Mouse (Mus musculus): Measurements from ENCODE around the gene B230307C23Rik.
"Not testable (repeated sequence)": the region's sequence is repeated elsewhere in the genome, so short reads cannot be mapped to it uniquely, and the experiment has no call there.

B230307C23Rik gene

DNA sequence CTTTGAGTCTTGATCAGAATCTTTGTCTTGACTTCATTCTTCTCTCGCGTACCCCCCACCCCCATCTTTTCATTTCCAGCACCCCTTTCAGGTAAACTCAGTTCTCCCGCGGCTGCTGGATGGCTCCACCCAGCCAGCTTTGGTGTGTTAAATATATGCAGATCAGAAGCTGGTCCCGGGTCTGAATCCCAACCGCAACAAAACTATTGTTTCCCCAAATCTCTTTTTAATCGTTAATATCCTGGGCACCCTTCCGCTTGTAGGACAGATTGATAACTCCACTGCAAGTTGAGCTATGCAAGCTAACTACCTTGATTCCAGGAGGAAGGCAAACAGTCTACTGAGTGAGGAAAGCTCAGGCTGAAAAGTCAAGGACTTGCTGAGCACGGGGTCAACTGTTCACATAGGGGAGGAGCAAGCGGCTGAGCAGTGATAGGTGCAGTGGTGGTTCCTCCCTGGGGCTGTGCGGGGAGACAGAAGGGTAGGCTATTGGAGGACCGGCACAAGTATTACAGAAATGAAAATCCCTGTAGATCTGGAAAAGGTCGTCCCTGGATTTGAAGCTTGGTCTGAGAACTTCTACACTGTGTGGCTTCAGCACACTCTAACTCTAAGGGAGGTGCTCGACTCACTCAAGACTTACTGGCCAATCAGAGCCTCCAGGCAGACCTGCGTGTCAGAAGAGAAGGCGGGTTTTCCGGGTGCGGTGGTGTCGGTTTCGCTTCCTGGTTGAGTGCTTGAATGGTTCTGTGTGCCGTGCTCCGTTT, at the start of gene B230307C23Rik:
TSS of gene B230307C23Rik (plus strand) at position 700 of the 767 bp plus-strand sequence.
- peak; percentile 77 to 87 for DNase-seq

DNA sequence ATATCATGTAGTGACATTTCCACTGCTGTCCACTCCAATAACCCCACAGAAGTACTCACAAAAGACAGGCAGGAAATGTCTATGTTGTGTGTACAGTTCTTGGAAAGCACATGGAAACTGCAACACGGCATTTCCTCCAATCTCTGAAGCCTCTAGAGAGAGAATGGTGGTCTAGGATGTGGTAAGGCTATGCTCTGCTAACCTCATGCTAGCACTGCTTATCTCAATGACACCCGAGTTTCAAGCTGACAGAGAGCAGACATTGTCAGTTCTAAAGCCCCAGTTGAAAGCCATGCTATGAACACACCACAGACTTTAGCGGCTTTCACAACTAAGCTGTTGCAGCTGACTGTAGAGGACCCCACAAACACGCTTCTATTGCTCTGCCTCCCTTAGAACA, 48.3 kb upstream of the B230307C23Rik start:
- no peak for DNase-seq

- DNase-seq = no peak
Measured at GRCm38 (mm10) chr16:97950061-97950460, 47.1 kb upstream of the B230307C23Rik start.

GRCm38 (mm10) chr16:97952371-97952770, 44.7 kb upstream of the B230307C23Rik start:
- no peak for DNase-seq

- no peak for DNase-seq
Measured at GRCm38 (mm10) chr16:97952801-97953200, 44.3 kb upstream of the B230307C23Rik start.

DNA sequence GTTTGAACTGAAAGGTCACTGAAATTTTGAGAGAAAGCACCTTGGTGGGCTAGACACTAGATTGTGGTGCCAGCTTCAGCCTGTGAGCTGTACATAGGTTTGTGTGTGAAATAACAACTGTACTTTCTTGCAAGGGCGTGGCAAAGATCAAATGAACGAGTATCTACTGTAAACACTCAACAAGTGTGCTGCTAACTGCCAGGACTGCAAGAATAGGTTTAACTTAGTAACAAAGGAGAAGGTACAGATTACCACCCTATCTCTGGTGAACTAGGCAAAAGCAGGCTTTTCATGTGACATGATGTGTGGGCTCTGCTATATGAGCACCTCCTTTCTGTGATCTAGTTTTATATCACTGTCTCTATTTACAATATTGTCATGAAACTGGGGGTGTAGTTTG, 43.8 kb upstream of the B230307C23Rik start:
- no peak for DNase-seq

- DNase-seq = no peak
Measured at GRCm38 (mm10) chr16:97956011-97956410, 41.1 kb upstream of the B230307C23Rik start.

GRCm38 (mm10) chr16:97957626-97958025, 39.5 kb upstream of the B230307C23Rik start:
- DNase-seq = no peak

- no peak for DNase-seq
Measured at GRCm38 (mm10) chr16:97958401-97958973, 38.6 kb upstream of the B230307C23Rik start.

- DNase-seq = no peak
Measured at GRCm38 (mm10) chr16:97960348-97960747, 36.8 kb upstream of the B230307C23Rik start.

- DNase-seq = no peak
Measured at GRCm38 (mm10) chr16:97961381-97962150, 35.5 kb upstream of the B230307C23Rik start.

DNA sequence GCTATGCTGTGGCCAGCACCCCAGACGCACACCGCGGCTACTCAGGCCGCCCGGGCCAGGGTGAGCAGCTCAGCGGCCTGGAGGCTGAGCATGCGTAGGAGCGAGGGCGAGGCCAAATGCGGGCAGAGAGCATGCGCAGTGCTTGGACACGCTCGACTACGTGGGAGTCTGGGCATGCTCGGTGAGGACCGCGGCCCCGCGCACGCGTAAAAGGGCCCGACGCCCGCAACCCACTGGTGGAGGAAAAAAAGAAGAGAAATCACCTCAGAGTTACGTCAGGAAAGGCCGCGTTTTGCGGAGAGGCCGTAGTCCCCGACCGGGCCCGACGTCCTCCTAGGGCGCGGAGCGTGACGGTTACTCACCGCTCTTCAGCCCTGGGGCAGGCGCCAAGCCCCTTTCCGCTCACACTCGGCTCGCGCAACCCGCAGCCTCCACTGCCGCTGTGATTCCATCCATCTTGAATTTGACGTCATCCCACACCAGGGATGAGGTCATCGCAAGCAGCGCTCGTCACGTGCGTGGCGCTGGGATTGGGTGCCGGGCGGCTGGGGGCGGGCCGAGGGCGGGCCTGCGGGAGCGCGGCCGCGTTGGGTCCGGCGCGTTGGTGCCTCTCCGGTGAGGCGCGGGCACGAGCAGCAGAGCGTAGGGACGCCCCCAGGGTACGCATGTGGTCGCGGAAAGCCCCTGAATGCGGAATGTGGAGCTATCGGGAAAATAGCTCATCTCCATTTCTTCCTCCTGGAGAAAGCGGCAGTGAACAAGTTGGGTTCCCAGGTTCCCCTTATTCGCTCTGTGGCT, 34.8 kb upstream of the B230307C23Rik start, which contains the start of the genes C2cd2 and Zbtb21:
TSS of gene C2cd2 (minus strand) at position 448 of the 798 bp plus-strand sequence.
TSS of gene Zbtb21 (minus strand) at position 472 of the 798 bp plus-strand sequence.
- DNase-seq = peak; percentile 97 to 98

DNA sequence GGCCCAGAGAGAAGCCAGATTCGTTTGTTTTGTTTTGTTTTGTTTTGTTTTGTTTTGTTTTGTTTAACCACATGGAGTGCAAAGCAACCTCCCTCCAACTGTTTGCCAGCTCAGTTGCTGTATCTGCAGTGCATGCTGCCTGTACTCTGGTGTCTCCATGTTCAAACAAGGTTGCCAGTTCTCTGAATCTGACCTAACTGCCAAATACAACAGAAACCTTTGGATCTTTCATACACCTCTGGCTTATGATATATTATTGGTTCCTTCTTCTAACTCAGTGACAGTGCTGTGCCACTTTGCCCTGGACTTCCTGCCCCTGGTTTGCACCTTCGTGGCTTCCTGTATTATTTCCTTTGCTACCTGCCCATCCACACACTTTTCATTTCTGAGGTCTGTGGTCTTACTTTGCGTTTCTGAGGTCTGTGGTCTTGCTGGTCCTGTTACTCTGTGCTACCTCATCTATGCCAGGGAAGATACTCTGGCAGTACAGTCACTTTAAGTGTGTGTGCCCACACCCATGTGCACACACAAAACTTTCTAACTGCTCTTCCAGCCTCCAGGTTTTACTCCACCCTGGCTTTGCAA, 33.1 kb upstream of the B230307C23Rik start:
- DNase-seq = no peak

GRCm38 (mm10) chr16:97977277-97977676, 19.8 kb upstream of the B230307C23Rik start:
- no peak for DNase-seq

GRCm38 (mm10) chr16:97977722-97978121, 19.4 kb upstream of the B230307C23Rik start:
- no peak for DNase-seq

GRCm38 (mm10) chr16:97981362-97981761, 15.8 kb upstream of the B230307C23Rik start:
- no peak for DNase-seq

DNA sequence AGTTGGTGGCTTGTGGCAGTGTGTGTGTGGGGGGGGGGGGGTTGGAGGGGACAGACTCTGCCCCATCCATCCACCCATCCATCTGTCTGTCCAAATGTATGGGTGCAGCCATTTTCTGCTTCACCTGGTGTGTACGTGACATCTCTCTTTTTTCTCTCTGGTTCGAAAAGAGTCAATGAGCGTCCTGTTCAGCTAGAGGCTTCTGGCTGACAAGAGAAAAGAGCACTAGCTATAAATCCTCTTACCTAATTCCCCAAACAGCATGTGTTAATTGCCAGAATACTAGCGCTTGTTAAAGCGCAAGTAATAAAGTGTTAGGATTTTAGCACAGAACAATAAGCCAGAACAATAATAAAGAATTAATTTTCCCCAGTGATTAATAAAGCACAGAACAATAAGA, 12.5 kb upstream of the B230307C23Rik start:
- DNase-seq = no peak

DNA sequence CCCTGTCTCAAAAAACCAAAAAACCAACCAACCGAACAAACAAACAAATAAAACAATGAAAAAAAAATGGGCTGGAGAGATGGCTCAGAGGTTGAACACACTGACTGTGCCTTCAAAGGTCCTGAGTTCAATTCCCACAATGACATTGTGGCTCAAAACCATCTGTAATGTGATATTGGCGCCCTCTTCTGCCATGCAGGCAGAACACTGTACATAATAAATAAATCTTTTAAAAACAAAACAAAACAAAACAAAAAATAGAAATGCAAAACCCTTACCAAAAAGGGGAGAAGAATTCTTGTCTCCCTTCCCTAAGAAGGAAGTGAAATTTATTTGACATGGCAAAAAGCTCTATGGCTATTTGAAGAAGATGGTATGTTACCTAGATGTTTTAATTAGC, 5.6 kb upstream of the B230307C23Rik start:
- DNase-seq = no peak

DNA sequence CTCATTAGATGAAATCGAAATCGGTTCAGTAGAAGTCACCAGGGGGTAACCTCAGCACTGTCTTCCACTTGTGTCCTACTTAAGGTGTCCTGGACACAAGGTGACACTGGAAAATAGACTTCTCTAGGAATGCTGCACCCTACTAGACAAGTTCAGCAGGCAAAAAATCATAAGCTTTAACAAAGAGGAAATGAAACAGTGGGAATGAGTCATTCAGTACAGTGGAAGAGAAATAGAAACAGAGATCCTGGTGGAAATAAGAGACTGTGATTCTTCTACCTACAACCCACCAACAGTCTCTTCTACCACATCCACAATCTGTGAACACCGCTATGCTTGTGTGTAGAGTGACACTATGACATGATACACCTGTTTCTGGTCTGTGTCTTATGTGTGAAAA, 4.6 kb upstream of the B230307C23Rik start:
- not testable (repeated sequence) for DNase-seq

GRCm38 (mm10) chr16:97995849-97996615, 1.1 kb upstream of the B230307C23Rik start:
- DNase-seq = no peak

DNA sequence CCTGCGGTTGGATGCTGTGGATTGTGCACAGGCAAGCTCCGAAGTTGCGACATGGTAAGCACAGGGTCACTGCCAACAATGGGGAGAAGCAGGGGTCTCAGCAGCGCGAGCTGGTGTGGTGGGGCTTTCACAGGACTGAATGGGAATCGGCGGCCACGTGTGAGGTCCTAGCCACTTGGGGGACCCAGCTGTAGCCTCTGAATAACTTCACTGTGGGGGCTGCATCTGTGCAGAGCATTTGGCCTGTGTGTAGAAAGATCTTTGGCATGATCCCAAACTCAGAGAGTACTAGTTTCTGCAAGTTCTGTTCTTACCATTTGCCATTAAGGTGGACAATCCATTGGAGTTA, 242 bp downstream of the B230307C23Rik start:
- not testable (repeated sequence) for DNase-seq

GRCm38 (mm10) chr16:98022081-98022480, 25.0 kb downstream of the B230307C23Rik start:
- no peak for DNase-seq

All from cerebellum, adult 18-20 months (tissue).